10 mouse cellular contexts compared by ENCODE assay signal in the genomic region with DNA sequence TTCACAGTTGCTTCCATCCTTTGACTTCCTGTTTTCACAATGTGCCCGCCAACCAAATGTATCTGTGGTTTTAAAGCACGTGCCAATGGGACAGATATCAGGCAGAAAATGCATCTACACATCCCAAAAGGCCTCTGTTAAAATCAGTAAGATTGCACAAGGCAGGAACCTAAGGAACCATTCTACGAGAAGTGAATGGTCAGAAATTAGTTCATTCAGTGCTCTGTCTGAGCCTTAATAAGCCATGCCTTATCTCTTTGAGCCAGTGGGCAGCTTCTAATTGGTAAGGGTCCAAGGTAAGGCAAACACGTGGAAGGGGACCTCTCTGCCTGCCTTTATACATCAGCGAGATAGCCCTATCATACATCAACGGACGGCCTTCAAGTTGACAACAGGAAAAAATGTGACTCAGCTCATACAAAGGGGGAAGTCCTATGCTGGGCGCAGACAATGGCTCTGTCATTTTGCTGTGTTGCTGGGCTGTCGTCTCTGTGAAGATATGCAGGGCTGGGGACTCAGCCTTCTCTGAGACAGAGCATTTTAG.
DNase-seq lines count a peak whose midpoint lies in the region; ATAC-seq and TF ChIP-seq lines count a peak whose summit lies in the region.
"Had no signal": no experiment of that assay in that cellular context is flagged by ENCODE, and none has a peak within 500 bp of the region (broad histone marks: within the 10 kb centered on the region; RNA-seq: fewer than 3 reads in every experiment).

No protein-coding gene starts in this region.

- ATAC-seq in lung, postnatal 0 days = peak; percentile 32; the same call in 1 of the 2 replicates
- peak; percentile 55 for ATAC-seq in heart, embryonic 16.5 days (replicated peaks; ENCODE audit: extremely low read depth, insufficient read depth, low FRiP score)
- peak; percentile 82 for ATAC-seq in megakaryocyte-erythroid progenitor cell, adult 5-6 weeks (replicated peaks; ENCODE audit: low FRiP score, low TSS enrichment, poor library complexity, severe bottlenecking)

- H3K36me3 ChIP-seq in lung, postnatal 0 days (ENCODE audit: insufficient read depth, low read length) = no peaks in the 10 kb centered on the region
- no peaks in the 10 kb centered on the region for H3K36me3 ChIP-seq in heart, embryonic 16.5 days (ENCODE audit: control insufficient read depth, insufficient read depth)
- H3K36me3 ChIP-seq: limb, embryonic 15.5 days had no signal

- no peak overlapping the region for H3K4me3 ChIP-seq in lung, postnatal 0 days (ENCODE audit: low read depth, low read length)
- no peak overlapping the region for H3K4me3 ChIP-seq in heart, embryonic 16.5 days (ENCODE audit: low read length)
- H3K4me3 ChIP-seq: limb, embryonic 15.5 days had no signal

- H3K4me2 ChIP-seq in lung, postnatal 0 days (replicated peaks; ENCODE audit: low read depth, low read length) = no peak overlapping the region
- H3K4me2 ChIP-seq in heart, embryonic 16.5 days (ENCODE audit: low read depth, low read length) = no peak overlapping the region
- H3K4me2 ChIP-seq: limb, embryonic 15.5 days had no signal

- H3K4me1 ChIP-seq in lung, postnatal 0 days (ENCODE audit: insufficient read depth, low read depth, low read length) = no peaks in the 10 kb centered on the region
- peaks cover 4% of the 10 kb centered on the region; the same call in 1 of the 2 replicates for H3K4me1 ChIP-seq in heart, embryonic 16.5 days (ENCODE audit: control insufficient read depth, insufficient read depth, low read length)
- H3K4me1 ChIP-seq: limb, embryonic 15.5 days had no signal

- no peaks in the 10 kb centered on the region for H3K9me3 ChIP-seq in lung, postnatal 0 days (ENCODE audit: low read length)
- H3K9me3 ChIP-seq in heart, embryonic 16.5 days (replicated peaks; ENCODE audit: control insufficient read depth, low read length) = no peaks in the 10 kb centered on the region
- H3K9me3 ChIP-seq: limb, embryonic 15.5 days had no signal

- TF ChIP-seq CTCF in lung, postnatal 0 days (IDR thresholded peaks at IDR 0.05) = no peak

- TF ChIP-seq EP300 in lung, postnatal 0 days (IDR thresholded peaks at IDR 0.05) = no peak

- WGBS in lung, postnatal 0 days = 37% methylated on average over 9 of the region's 9 CpGs
- WGBS in heart, embryonic 16.5 days = 26% methylated on average over 9 of the region's 9 CpGs

- H3K27ac ChIP-seq in lung, postnatal 0 days (ENCODE audit: low read length) = no peak overlapping the region
- no peak overlapping the region for H3K27ac ChIP-seq in heart, embryonic 16.5 days (ENCODE audit: low read length)
- H3K27ac ChIP-seq: limb, embryonic 15.5 days had no signal

- peak; percentile 12 for DNase-seq in lung, postnatal 0 days (ENCODE audit: low spot score)
- DNase-seq in lung, adult 18-20 months = no peak
- peak; percentile 66 for DNase-seq in adrenal gland, postnatal 10 days
- DNase-seq in spleen, postnatal 14 days (ENCODE audit: low spot score in 2 of 2) = no peak
- DNase-seq in urinary bladder, postnatal 10 days (ENCODE audit: low spot score) = no peak
- DNase-seq: kidney, adult 18-20 months; thymus, adult 18-20 months had no signal

- H3K9ac ChIP-seq in lung, postnatal 0 days (replicated peaks; ENCODE audit: low read depth) = no peak overlapping the region
- no peak overlapping the region for H3K9ac ChIP-seq in heart, embryonic 16.5 days (ENCODE audit: low read length)
- H3K9ac ChIP-seq: limb, embryonic 15.5 days had no signal

- no peaks in the 10 kb centered on the region for H3K27me3 ChIP-seq in lung, postnatal 0 days (replicated peaks; ENCODE audit: insufficient read depth, low read length)
- H3K27me3 ChIP-seq in heart, embryonic 16.5 days (ENCODE audit: control insufficient read depth, insufficient read depth, low read length) = no peaks in the 10 kb centered on the region
- H3K27me3 ChIP-seq: limb, embryonic 15.5 days had no signal

Comparison
In these comparisons a context has a peak if more than half of its experiments do, and no peak if none do; other contexts are left out.
1. DNase-seq: peak in lung, postnatal 0 days (single experiment) and adrenal gland, postnatal 10 days (single experiment); none in lung, adult 18-20 months (0 of 2), spleen, postnatal 14 days (0 of 2) and urinary bladder, postnatal 10 days (single experiment).
2. ATAC-seq: peak in every context shown above with its lines; median percentile 82 in megakaryocyte-erythroid progenitor cell, adult 5-6 weeks; 55 in heart, embryonic 16.5 days; 32 in lung, postnatal 0 days.